Mouse (Mus musculus): ENCODE results near the gene Hpn. TPM values are rescaled to one million over a fixed set of nuclear protein-coding genes. Genes with fewer than 3 reads are reported as not detected.
A peak's percentile ranks its signal among the peaks of the same experiment; 100 is the strongest.

Hpn gene
- polyA plus RNA-seq, 1 experiment, result 0.60 TPM

GRCm38 (mm10) chr7:31144886-31145285 lies 29.8 kb upstream of the Hpn start:
- TF ChIP-seq CTCF (IDR thresholded peaks at IDR 0.05; ENCODE audit: borderline replicate concordance, insufficient read depth, low read length) (no peak), POLR2A (IDR thresholded peaks at IDR 0.05; ENCODE audit: low read depth, low read length) (no peak)
- H3K27ac ChIP-seq (ENCODE audit: insufficient read depth, low read length), result no peak overlapping the region
- peaks cover 7% of the 10 kb centered on the region; the same call in 1 of the 2 replicates for H3K4me1 ChIP-seq (ENCODE audit: control insufficient read depth, insufficient read depth, low read length)
- H3K4me3 ChIP-seq (ENCODE audit: insufficient read depth, low read length), result no peak overlapping the region

DNA sequence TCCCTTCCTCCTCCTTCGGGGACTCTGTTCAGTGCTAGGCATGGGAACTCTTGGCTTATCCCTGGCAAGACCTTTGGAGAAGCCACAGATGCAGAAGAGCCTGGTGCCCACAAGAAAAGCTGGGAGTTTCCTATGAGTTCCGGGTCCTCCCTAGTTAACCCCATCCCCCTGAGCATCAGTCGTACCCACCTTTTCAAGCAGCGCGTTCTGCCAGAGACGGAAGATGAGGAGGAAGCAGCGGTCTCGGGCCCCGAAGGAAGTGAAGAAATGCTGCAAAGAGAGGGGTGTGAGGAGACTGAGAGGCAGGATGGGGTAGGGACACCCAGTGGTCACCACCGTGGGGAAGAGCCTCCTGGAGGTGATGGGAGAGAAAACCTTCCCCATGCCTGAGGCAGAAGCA lies 25.9 kb upstream of the Hpn start:
- no peak overlapping the region for H3K27ac ChIP-seq (ENCODE audit: insufficient read depth, low read length)
- TF ChIP-seq CTCF (IDR thresholded peaks at IDR 0.05; ENCODE audit: borderline replicate concordance, insufficient read depth, low read length) (no peak), POLR2A (IDR thresholded peaks at IDR 0.05; ENCODE audit: low read depth, low read length) (no peak)
- no peak overlapping the region for H3K4me3 ChIP-seq (ENCODE audit: insufficient read depth, low read length)
- no peaks in the 10 kb centered on the region for H3K4me1 ChIP-seq (ENCODE audit: control insufficient read depth, insufficient read depth, low read length)

GRCm38 (mm10) chr7:31140302-31140701 lies 25.2 kb upstream of the Hpn start:
- TF ChIP-seq POLR2A (IDR thresholded peaks at IDR 0.05; ENCODE audit: low read depth, low read length), result no peak
- no peak for TF ChIP-seq CTCF (IDR thresholded peaks at IDR 0.05; ENCODE audit: borderline replicate concordance, insufficient read depth, low read length)
- Histone ChIP-seq H3K27ac (ENCODE audit: insufficient read depth, low read length) (no peak overlapping the region), H3K4me1 (ENCODE audit: control insufficient read depth, insufficient read depth, low read length) (no peaks in the 10 kb centered on the region), H3K4me3 (ENCODE audit: insufficient read depth, low read length) (no peak overlapping the region)

DNA sequence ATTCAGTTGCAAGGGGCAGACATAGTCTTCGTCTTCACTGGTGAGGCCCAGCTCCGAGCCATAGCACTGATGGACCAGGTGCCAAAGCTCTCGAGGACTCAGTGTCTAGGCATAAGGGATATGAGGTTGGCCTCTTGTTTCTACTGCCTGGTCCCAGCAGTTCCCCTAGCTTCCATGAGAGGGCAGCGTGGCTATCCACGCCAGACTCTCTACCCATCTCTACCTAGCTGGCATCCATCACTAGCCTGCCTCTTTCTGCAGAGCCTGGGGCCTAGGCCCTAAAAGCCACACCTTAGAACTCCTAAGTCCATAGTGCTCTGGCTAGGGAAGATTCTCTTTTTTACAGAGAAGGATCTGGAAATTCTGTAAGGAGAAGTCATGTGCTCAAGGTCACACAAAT lies 24.7 kb upstream of the Hpn start:
- Histone ChIP-seq H3K4me1 (ENCODE audit: control insufficient read depth, insufficient read depth, low read length) (no peaks in the 10 kb centered on the region), H3K27ac (ENCODE audit: insufficient read depth, low read length) (no peak overlapping the region), H3K4me3 (ENCODE audit: insufficient read depth, low read length) (no peak overlapping the region)
- no peak for TF ChIP-seq POLR2A (IDR thresholded peaks at IDR 0.05; ENCODE audit: low read depth, low read length)
- TF ChIP-seq CTCF (IDR thresholded peaks at IDR 0.05; ENCODE audit: borderline replicate concordance, insufficient read depth, low read length), result peak; percentile 73; the same call in 1 of the 2 replicates

DNA sequence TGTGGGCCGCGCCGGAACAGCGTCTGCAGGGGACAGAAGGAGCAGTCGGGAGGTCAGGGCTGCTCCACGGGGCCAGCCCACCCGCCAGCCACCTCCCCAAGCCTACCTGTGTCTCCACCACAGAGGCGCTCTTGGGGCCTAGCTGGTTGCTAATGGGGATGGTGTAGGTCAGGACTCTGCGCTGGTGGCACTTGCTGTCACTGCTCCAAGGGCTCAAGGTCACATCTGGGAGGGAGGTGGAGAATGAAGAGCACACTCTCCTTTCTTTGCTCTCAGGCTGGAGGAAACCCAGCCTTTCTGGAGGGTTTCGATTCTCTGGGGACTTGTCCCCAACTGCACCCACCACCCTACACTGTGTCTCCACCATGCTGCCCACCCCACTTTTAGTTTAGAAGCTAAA lies 20.6 kb upstream of the Hpn start:
- no peak for TF ChIP-seq POLR2A (IDR thresholded peaks at IDR 0.05; ENCODE audit: low read depth, low read length)
- TF ChIP-seq CTCF (IDR thresholded peaks at IDR 0.05; ENCODE audit: borderline replicate concordance, insufficient read depth, low read length), result no peak
- Histone ChIP-seq H3K4me1 (ENCODE audit: control insufficient read depth, insufficient read depth, low read length) (no peaks in the 10 kb centered on the region), H3K4me3 (ENCODE audit: insufficient read depth, low read length) (no peak overlapping the region), H3K27ac (ENCODE audit: insufficient read depth, low read length) (no peak overlapping the region)

GRCm38 (mm10) chr7:31131866-31132265 lies 16.8 kb upstream of the Hpn start:
- Histone ChIP-seq H3K4me3 (ENCODE audit: insufficient read depth, low read length) (no peak overlapping the region), H3K27ac (ENCODE audit: insufficient read depth, low read length) (no peak overlapping the region), H3K4me1 (ENCODE audit: control insufficient read depth, insufficient read depth, low read length) (peaks cover 3% of the 10 kb centered on the region; the same call in 1 of the 2 replicates)
- TF ChIP-seq POLR2A (IDR thresholded peaks at IDR 0.05; ENCODE audit: low read depth, low read length) (no peak), CTCF (IDR thresholded peaks at IDR 0.05; ENCODE audit: borderline replicate concordance, insufficient read depth, low read length) (no peak)

GRCm38 (mm10) chr7:31130841-31131240 lies 15.8 kb upstream of the Hpn start:
- TF ChIP-seq POLR2A (IDR thresholded peaks at IDR 0.05; ENCODE audit: low read depth, low read length) (no peak), CTCF (IDR thresholded peaks at IDR 0.05; ENCODE audit: borderline replicate concordance, insufficient read depth, low read length) (peak; percentile 78; the same call in 1 of the 2 replicates)
- H3K4me3 ChIP-seq (ENCODE audit: insufficient read depth, low read length), result no peak overlapping the region
- peaks cover 3% of the 10 kb centered on the region; the same call in 1 of the 2 replicates for H3K4me1 ChIP-seq (ENCODE audit: control insufficient read depth, insufficient read depth, low read length)
- H3K27ac ChIP-seq (ENCODE audit: insufficient read depth, low read length), result no peak overlapping the region

- Histone ChIP-seq H3K4me1 (ENCODE audit: control insufficient read depth, insufficient read depth, low read length) (peaks cover 7% of the 10 kb centered on the region; the same call in 1 of the 2 replicates), H3K4me3 (ENCODE audit: insufficient read depth, low read length) (no peak overlapping the region), H3K27ac (ENCODE audit: insufficient read depth, low read length) (no peak overlapping the region)
- TF ChIP-seq POLR2A (IDR thresholded peaks at IDR 0.05; ENCODE audit: low read depth, low read length) (no peak), CTCF (IDR thresholded peaks at IDR 0.05; ENCODE audit: borderline replicate concordance, insufficient read depth, low read length) (no peak)
These were observed 15.1 kb upstream of the Hpn start for GRCm38 (mm10) chr7:31130197-31130596.

DNA sequence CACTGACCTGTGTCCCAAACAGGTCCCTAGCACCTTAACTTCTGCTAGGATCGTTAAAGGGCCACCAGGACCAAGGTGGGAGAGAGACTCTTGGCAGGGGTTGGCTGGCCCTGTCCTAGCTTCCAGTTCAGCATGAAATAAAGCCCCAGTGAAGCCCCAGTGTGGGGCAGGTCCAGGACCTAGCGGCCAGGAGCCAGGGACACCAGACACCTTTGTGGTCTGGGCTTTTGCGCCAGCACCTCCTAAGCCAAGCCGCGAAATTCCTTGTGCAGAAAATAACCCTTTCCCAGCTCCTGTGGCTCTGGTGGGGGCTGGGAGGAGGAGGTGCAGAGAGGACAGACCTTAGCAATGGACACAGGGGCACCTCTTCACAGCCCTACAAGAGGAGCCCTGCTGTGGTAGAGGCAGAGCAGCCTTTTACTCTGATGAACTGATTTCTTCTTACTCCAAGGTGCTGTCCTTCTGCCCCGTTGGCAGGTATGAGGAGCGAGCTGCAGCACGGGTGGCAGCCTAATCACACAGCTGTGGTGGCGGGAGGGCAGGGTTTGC lies 13.1 kb upstream of the Hpn start:
- Histone ChIP-seq H3K27ac (ENCODE audit: insufficient read depth, low read length) (no peak overlapping the region), H3K4me1 (ENCODE audit: control insufficient read depth, insufficient read depth, low read length) (peaks cover 7% of the 10 kb centered on the region; the same call in 1 of the 2 replicates), H3K4me3 (ENCODE audit: insufficient read depth, low read length) (no peak overlapping the region)
- TF ChIP-seq CTCF (IDR thresholded peaks at IDR 0.05; ENCODE audit: borderline replicate concordance, insufficient read depth, low read length) (no peak), POLR2A (IDR thresholded peaks at IDR 0.05; ENCODE audit: low read depth, low read length) (no peak)

DNA sequence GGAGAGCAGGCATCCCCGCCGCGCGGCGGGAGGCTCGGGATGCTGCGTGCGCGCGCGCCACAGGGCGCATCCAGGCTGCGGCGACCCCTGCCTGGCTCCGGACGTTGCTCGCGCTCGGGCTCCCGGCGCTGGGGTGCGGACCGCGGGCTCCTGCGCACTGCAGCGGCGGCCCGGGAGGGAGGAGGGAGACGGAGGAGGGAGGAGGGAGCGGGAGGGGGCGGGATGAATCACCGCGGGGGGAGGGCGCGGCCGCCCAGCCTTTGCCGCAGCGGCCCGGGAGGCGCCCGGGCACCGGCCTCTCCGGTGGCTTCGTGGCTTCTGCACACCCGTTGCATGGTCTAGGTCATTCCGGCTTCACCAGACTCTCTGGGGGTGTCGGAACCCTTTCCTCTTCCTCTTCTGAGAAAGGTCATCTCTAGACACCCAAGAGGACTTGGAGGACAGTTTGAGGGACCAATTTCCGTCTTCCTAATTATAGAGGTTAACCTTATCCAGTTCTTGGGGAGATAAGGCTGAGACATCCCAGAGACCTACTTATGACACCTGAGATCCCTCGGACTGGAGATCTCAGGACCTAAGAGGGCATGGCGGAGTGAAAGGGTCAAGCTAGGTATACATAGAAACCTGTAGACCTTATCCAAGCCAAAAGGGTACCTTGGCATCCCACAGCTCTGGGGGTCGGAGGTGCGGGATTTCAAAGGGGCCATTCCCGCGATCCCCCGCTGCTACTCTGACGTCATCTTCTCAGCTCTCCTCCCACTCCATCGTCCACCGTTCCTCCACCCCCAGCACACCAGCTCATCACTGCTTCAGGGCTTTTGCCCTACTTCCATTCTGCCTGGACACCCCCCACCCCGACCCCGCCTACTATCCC lies 12.0 kb upstream of the Hpn start, which contains the start of gene Scn1b:
TSS of gene Scn1b (minus strand) at position 153 of the 874 bp plus-strand sequence.
- TF ChIP-seq CTCF (IDR thresholded peaks at IDR 0.05; ENCODE audit: borderline replicate concordance, insufficient read depth, low read length), result no peak
- peak; percentile 70 for TF ChIP-seq POLR2A (IDR thresholded peaks at IDR 0.05; ENCODE audit: low read depth, low read length)
- H3K4me1 ChIP-seq (ENCODE audit: control insufficient read depth, insufficient read depth, low read length), result peaks cover 7% of the 10 kb centered on the region; the same call in 1 of the 2 replicates
- peak within 1 kb of the TSS; percentile 53 for H3K4me3 ChIP-seq (ENCODE audit: insufficient read depth, low read length)
- peak within 1 kb of the TSS; percentile 82 for H3K27ac ChIP-seq (ENCODE audit: insufficient read depth, low read length)
